Mouse (Mus musculus): Measurements from ENCODE around the gene Ribc2. TPM values are rescaled to one million over a fixed set of nuclear protein-coding genes. Genes with fewer than 3 reads are reported as not detected.

Gene Ribc2
- total RNA-seq (2017) = not detected in 3 replicates

DNA sequence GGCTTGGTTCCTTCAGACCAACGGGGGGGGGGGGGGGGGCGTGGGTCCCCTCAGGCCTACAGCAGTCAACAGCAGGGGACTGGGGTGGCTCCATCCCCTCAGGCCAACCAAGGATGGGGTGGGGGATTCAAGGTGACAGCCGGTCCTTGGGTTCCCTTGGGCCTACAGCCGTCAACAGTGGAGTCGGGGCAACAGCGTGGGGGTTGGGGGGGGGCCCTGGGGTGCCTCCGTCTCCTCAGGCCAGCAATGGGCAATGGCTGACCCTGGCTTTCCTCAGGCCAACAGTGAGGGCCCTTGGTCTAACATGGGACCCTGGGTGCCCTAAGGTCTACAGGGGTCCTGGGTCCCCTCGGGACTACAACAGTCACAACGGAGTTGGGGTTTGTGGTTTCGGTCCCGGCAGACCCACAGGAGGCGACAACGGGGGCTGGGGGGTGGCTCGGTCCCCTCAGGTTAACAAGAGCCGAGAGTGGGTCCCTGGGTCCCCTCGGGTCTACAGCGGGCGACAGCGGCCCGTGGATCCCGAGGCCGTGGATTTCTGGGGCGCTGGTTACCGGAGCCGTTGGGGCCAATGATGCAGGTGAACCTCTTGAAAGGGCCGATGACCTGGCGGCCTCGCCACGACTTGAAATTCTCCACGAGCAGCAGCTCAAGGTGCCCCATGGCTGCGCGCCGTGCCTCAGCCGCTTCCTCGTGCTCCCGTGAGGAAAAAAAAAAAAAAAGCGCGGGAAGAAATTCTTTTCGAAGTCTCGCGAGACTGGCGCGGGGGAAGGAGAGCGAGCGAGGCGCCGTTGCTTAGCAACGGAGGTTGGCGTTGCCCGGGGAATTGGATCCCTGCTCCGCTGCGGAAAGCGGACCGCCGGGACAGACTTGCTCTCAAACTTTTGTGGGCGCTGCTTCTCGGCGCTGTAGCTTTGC is at the start of gene Ribc2, which contains the start of gene Smc1b:
TSS of gene Ribc2 (plus strand) at position 804 of the 918 bp plus-strand sequence.
TSS of gene Smc1b (minus strand) at position 690 of the 918 bp plus-strand sequence.
- ATAC-seq (replicated peaks; ENCODE audit: insufficient number of reproducible peaks, low FRiP score, low TSS enrichment, poor library complexity, severe bottlenecking) = no peak

DNA sequence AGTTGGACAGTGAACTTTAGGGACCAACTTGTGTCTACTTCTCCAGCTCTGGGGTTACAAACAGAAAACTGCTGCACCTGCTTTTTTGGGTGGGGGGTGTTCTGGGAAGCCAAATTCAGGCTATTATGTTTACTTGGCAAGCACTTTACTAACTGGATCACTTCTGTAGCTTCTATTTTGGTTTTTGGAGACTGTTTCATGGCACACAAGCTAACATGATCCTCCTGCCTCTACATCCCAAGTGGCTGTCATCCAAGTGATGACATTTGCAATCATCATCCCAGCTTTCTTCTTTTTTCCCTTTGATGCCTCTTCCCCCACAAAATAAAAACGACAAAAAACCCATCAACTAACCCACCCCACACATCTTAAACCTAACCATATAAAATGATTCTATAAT is 46.2 kb upstream of the Ribc2 start:
- no peak for ATAC-seq (replicated peaks; ENCODE audit: insufficient number of reproducible peaks, low FRiP score, low TSS enrichment, poor library complexity, severe bottlenecking)

DNA sequence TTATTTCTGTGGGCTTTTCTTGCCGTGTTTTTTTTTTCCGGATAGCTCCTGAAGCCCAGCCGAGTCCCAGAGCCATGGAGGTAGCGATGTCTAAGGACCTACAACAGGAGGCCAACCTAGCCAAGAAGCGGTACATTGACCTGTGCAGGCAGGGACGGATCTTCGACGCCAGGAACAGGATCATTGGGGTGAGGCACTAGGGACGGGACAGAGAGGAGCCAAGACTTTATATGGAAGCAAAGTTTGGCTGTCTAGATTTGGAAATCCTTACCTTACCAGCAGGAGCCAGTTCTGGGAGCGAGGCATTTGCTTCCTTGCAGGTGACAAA is 279 bp downstream of the Ribc2 start:
- no peak for ATAC-seq (replicated peaks; ENCODE audit: insufficient number of reproducible peaks, low FRiP score, low TSS enrichment, poor library complexity, severe bottlenecking)

DNA sequence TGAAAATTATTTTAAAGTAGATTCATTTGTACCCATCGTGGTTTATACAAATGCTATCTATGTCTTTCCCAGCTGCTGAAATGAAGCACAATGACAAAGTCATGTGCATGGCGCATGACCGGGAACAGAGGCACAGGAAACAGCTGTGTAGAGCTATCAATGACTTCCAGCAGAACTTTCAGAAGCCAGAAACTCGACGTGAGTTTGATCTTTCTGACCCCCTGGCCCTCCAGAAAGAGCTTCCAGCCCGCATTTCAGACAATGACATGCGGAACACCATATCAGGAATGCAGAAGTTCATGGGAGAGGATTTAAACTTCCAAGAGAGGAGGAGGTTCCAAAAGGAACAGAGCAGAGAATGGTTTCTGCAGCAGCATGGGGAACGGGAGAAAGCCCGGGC is 3.3 kb downstream of the Ribc2 start:
- ATAC-seq (replicated peaks; ENCODE audit: insufficient number of reproducible peaks, low FRiP score, low TSS enrichment, poor library complexity, severe bottlenecking) = no peak

DNA sequence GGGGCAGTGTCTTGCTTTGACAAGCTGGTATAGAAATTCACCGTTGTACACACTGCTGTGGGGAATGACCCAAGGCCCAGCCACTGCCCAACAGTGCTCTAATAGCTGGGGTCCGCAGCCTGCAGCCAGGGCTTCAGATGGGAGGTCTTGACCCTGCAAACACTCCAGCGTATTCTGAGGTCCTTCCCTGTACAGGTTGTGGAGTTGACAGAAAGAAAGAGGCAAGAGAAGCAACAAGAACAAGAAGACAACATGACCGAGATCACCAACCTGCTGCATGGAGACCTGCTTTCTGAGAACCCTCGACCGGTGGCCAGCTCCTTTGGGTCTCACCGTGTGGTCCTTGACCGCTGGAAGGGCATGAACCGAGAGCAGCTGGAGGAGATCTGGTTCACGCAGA is 9.4 kb downstream of the Ribc2 start:
- ATAC-seq (replicated peaks; ENCODE audit: insufficient number of reproducible peaks, low FRiP score, low TSS enrichment, poor library complexity, severe bottlenecking) = no peak

DNA sequence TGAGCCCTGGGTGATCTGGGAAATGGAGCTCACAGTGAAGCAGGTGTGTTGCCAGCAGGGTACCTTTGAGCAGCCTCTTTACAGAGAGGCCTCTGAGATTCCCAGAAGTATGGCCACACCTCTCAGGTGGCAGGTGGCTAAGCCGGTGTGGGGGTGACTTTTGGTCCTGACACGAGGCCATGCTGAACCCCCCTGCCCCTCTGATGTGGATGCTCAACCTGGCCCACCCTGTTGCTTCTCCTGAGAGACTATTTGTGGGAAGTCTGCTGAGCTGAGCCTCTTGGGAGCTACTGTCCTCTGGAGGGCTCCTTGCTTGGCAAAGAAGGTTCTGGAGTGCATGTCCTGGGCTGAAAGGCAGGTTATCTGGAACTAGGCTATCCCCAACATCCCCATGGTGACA is 10.6 kb downstream of the Ribc2 start:
- no peak for ATAC-seq (replicated peaks; ENCODE audit: insufficient number of reproducible peaks, low FRiP score, low TSS enrichment, poor library complexity, severe bottlenecking)

DNA sequence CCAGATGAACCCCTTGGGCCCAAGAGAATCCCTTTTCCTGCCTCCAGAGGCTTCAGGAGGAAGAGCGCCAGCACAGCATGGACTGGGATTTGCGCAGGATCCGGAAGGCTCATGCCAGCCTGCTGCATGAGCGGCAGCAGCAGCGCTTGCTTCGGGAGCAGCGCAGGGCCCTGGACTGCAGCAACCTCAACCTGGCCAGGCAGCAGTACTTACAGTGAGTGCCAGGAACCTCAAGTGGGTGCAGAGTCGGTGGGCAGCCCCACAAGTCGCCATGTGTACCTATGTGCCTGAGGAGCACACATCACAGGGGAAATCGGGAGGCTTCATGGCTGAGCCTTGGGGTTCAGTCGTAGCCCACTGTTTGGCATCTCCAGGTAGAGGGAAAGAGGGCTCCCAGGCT is 11.3 kb downstream of the Ribc2 start:
- no peak for ATAC-seq (replicated peaks; ENCODE audit: insufficient number of reproducible peaks, low FRiP score, low TSS enrichment, poor library complexity, severe bottlenecking)

DNA sequence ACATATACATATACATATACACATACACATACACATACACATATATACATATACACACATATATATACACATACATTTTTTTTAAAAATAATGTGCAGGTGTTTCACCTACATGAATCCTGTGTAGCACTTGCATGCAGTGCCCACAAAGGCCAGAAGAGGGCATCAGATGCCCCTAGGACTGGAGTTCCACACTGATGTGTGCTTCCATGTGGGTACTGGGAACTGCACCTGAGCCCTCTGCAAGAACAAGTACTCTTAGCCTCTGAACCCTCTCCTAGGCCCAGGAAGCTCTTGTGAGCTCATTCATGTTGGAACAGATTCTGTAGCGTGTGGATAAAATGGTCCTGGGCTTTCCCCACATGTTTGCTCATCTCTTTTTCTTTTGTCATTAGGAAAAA is 11.9 kb downstream of the Ribc2 start:
- ATAC-seq (replicated peaks; ENCODE audit: insufficient number of reproducible peaks, low FRiP score, low TSS enrichment, poor library complexity, severe bottlenecking) = no peak

DNA sequence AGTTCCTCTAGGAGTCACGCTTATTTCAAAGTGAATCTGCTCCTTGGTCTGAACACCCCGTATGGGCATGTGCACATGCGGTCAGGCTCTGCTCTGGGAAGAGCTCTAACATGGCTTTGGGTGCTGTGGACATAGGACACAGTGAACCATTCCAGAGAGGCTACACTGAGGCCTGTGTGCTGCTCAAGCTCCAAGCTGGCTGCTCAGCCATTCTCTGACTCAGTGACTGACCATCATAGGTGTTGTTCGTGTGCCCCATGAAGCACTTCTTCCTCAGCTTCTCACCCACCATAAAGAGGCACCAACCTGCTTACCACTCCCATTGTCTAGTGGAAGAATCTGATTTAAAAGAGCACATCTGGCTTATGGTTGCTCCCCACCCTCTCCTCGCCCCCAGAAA is 12.4 kb downstream of the Ribc2 start:
- ATAC-seq (replicated peaks; ENCODE audit: insufficient number of reproducible peaks, low FRiP score, low TSS enrichment, poor library complexity, severe bottlenecking) = no peak

DNA sequence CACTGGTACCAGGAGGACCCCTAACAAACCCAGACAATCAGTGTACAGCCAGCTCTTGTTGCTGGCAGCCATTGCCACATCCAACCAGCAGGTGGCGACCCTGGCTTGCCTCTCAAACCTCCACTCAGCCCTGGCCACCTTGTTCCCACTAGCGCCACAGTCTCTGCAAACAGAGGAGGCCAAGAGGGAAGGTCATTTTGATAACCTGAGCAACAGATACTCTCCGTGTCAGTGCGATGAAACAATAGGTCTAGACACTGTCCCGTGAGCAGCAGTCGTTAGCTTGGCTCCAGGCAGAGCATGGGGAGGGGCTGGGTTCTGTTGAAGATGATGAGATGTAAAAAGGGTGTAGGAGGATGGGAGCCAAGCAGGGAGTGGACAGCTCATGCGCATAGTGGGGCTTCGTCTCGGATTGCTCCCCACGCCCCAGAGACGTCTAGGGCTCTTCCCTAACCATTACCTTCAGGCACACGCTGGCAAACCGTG is 19.6 kb downstream of the Ribc2 start:
- no peak for ATAC-seq (replicated peaks; ENCODE audit: insufficient number of reproducible peaks, low FRiP score, low TSS enrichment, poor library complexity, severe bottlenecking)

DNA sequence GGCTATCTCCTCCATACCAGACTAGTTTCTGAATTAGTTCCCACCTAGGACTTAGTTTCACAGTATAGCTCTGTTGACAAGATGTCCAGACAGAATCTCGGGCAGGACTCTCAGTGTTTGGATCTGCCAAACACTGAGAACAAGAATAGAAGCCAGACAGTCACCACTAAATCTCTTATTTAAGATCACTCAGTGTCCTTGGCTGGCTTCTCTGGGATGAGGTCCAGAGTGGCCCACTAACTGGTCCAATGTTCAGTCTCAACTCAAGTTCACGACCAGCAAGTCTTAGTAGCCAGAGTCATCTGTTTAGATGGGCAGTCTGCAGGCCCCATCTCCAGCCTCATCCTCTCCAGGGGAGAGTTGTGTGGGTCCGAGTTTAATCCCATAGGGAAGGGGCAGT is 20.7 kb downstream of the Ribc2 start:
- ATAC-seq (replicated peaks; ENCODE audit: insufficient number of reproducible peaks, low FRiP score, low TSS enrichment, poor library complexity, severe bottlenecking) = no peak

DNA sequence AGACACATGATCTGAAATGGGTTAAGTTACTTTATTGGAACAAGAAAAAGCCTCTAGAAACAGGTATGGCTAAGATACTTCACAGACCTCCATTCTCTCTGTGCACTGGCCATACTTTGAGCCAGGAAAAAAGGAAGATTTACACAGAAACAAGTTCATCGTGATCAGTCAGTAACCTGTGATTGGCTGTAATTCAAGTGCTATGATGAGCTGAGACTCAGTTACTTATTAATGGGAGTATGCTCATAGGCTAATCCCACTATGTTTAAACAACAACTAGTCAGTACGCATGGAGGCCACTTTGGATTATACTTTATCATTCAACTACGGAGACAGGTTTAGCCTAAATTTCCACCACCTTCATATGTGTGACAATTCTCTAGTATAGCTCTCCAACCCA is 22.2 kb downstream of the Ribc2 start:
- no peak for ATAC-seq (replicated peaks; ENCODE audit: insufficient number of reproducible peaks, low FRiP score, low TSS enrichment, poor library complexity, severe bottlenecking)

DNA sequence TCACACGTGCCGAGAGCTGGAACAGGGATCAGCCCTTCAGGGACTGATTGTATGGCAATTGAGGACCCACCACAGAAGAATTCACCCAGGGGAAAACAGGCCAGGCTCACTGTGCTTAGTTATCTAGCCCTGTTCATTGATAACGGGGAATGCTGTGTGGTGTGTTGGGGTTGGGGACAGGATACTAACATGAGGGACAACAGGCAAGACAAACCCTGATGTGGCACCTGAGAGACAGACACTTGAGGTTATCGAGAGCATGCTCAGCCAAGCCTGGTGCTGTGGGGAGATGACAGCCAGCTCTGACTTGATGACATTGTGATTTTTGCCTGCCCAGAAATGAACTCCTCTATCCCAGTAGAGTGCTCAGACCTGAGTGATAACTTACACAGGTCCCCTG is 24.3 kb downstream of the Ribc2 start:
- ATAC-seq (replicated peaks; ENCODE audit: insufficient number of reproducible peaks, low FRiP score, low TSS enrichment, poor library complexity, severe bottlenecking) = no peak

DNA sequence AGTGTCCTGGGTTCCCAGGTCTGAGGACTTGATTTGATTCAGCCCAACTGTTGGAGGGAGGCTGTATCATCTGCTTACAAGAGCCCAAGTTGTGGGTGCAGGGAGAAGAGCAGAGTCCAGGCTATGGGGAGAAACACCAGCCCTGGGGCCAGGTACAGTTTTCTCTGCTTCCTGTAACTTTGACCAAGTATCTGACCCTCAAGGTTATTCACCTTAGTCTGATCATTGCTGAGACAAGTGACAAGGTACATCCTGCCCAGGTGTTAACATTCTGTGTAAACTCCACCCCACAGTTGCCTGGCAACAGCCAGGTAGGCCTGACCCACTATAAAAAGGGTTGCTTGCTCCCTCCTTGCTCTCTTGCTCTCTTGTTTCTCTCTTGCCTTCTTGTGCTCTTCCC is 29.5 kb downstream of the Ribc2 start:
- ATAC-seq (replicated peaks; ENCODE audit: insufficient number of reproducible peaks, low FRiP score, low TSS enrichment, poor library complexity, severe bottlenecking) = no peak

DNA sequence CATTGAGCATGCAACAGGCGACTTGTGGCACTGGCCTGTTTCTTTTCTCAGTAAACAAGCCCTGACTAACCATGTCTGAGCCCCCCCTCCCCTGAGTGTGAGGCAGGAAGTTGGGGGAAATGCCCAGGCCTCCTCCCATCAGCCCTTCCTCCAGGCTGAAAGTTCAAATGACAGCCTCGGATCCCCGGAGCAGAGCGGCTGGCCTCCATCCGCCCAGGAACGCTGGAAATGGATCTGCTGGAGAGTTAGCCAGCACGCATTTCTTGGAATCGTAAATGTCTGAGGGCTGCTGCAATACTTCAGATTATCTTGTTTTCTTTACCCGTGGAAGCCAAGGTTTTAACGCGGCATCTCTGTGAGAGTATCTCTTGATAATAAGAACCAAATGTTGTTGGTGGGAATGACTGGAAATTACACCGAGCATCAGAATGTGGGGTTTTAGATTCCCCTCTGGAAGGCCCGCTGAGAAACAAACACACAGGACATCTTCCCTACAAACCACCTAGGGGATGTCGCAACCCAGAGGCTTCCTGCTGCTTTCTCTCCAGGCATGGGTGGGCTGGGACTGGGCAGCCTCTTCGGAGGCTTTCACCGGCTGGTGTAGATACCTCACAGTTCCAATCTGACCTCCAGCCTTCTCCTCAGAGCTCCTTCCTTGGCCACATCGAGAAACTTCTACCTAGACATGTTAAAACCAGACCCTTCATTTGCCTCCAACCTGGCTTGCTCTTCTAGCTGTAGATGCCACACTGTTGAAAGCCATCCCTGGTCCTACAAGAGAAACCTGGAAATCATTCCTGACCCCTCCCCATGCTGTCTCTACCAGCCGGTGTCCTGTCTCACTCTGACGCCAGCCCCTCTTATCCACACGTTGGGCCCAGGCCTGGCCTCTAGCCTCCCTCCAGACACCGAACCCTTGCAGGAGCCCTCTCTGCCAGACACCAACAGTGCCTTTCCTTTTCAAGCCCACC is 31.1 kb downstream of the Ribc2 start:
- no peak for ATAC-seq (replicated peaks; ENCODE audit: insufficient number of reproducible peaks, low FRiP score, low TSS enrichment, poor library complexity, severe bottlenecking)

DNA sequence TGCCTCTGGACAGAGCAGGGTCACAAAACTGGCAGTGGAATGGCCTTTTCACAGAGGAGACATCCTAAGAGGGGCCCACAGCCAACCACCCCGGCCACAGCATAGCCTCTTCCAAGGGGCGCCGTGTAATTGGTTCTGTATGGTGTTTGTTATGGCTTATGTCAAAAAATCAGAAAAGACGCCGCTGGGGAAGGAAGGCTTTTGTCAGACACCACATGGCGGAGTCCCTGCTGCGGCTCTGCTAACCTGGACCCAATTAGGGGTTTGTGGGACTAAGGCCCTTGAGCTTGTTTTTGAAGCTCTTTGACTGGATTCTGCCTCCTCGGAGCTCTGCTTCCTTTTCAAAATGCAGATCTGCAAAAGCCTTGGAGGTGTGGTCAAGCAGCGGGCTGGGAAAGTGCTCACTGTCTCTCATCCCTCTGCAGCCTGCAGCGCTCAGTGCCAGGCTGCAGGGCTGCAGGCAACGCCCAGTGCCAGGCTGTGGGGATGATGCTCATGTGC is 34.6 kb downstream of the Ribc2 start:
- ATAC-seq (replicated peaks; ENCODE audit: insufficient number of reproducible peaks, low FRiP score, low TSS enrichment, poor library complexity, severe bottlenecking) = no peak

DNA sequence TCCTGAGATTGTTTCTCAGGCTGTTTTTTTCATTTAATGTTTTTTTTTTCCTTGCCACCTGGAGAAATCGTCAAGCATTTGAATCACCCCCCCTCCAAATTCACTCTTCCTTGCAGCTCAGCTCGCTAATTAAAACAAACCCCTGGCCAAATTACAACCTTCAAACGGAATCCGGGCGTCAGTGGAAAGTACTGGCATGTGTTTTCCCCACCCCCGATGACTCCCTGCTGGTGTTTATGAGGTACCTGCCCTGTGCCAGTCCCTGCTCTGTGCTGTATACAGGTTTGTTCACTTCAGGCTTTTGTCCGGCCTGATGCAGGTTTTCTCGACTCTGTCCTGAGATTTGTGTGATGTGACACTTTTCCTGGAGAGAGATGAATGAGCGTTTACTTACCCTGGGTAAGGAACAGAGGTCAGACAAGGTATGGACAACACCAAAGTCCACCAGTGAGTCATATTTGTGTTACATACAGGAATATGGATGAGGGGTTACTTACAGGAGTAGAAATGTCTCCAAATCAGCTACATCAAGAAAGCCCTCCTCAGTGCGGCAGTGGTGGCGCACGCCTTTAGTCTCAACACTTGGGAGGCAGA is 35.3 kb downstream of the Ribc2 start:
- ATAC-seq (replicated peaks; ENCODE audit: insufficient number of reproducible peaks, low FRiP score, low TSS enrichment, poor library complexity, severe bottlenecking) = no peak

DNA sequence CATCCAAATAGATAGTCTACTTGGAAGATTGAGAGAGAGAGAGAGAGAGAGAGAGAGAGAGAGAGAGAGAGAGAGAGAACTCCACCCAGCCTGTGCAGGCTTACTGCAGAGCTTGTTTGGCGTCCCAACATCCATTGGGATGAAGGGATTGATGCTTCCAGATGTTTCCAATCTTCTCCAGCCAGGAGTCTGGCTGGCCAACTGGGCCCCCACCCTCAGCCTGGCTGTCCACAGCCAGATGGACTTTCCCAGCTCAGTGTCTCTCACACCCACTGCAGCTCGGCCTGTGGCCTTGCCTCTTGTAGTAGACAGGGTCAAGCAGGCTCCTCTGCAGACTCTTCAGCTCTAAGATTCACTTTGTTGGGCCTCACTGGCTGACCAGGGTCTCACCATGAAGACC is 40.2 kb downstream of the Ribc2 start:
- no peak for ATAC-seq (replicated peaks; ENCODE audit: insufficient number of reproducible peaks, low FRiP score, low TSS enrichment, poor library complexity, severe bottlenecking)

DNA sequence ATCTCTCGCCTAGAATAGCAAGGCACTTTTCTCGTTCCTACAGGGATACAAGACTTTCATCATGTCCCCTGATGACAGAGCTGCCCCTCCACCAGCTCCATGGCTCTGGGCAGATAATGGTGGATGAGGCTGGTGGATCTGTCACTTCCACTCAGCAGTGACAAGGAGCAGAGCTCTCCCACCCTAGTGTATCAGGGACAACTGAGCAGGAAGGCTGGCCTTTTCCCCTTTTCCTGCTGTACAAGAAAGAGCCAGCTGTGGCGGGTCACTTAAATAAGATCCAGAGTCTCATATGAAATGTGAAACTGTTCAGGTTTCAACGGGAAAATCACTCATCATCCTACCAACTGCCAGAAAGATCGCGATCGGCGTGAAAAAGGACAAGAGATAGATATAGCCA is 41.5 kb downstream of the Ribc2 start:
- no peak for ATAC-seq (replicated peaks; ENCODE audit: insufficient number of reproducible peaks, low FRiP score, low TSS enrichment, poor library complexity, severe bottlenecking)
